Mouse (Mus musculus) limb, embryonic 12.5 days (tissue): ENCODE results near the gene Pds5b. TPM values are rescaled to one million over a fixed set of nuclear protein-coding genes. Genes with fewer than 3 reads are reported as not detected.
A peak's percentile ranks its signal among the peaks of the same experiment; 100 is the strongest.
"Not testable (repeated sequence)": the region's sequence is repeated elsewhere in the genome, so short reads cannot be mapped to it uniquely, and the experiment has no call there.

Experiments used
- ATAC-seq: fragments of 200-750 bp; cut with Nextera tagmentation; 2 replicates; pipeline ENCODE4 v1.8.0; 2017; ENCODE audit warnings: low read depth, moderate TSS enrichment; ENCODE audit not compliant: insufficient number of reproducible peaks, insufficient read depth, low FRiP score, low TSS enrichment
- H3K27ac ChIP-seq: fragments of 300-500 bp; sonication (generic); 2 replicates; pipeline ENCODE4 v1.5.1; 2016; ENCODE audit warnings: mild to moderate bottlenecking, moderate library complexity
- H3K27me3 ChIP-seq: fragments of 300-500 bp; sonication (generic); 2 replicates; pipeline ENCODE4 v1.6.1; 2016; ENCODE audit warnings: mild to moderate bottlenecking, moderate library complexity
- H3K36me3 ChIP-seq: fragments of 300-500 bp; sonication (generic); 2 replicates; pipeline ENCODE4 v1.6.1; 2016; ENCODE audit warnings: mild to moderate bottlenecking, moderate library complexity
- H3K4me1 ChIP-seq: fragments of 300-500 bp; sonication (generic); replicated peaks from 2 replicates; pipeline ENCODE4 v1.6.1; 2016
- H3K4me2 ChIP-seq: fragments of 300-500 bp; sonication (generic); 2 replicates; pipeline ENCODE4 v1.6.1; 2016; ENCODE audit warnings: mild to moderate bottlenecking, moderate library complexity
- H3K4me3 ChIP-seq: fragments of 300-500 bp; sonication (generic); replicated peaks from 2 replicates; pipeline ENCODE4 v1.5.1; 2016; ENCODE audit warnings: mild to moderate bottlenecking
- H3K9ac ChIP-seq: fragments of 300-500 bp; sonication (generic); replicated peaks from 2 replicates; pipeline ENCODE4 v1.6.1; 2016; ENCODE audit warnings: mild to moderate bottlenecking, moderate library complexity
- H3K9me3 ChIP-seq: fragments of 300-500 bp; sonication (generic); 2 replicates; pipeline ENCODE4 v1.6.1; 2016; ENCODE audit warnings: mild to moderate bottlenecking, moderate library complexity
- WGBS: fragments of 180-500 bp; shearing (Covaris S2); methylation state at CpG from one replicate; pipeline ENCODE4 v1.1.7; 2016; 5-methylcytosine and 5-hydroxymethylcytosine counted together
- polyA plus RNA-seq: library from polyadenylated mRNA; unstranded; fragments of >200 nt; fragmentation: Nextera tagmentation; extraction: Ambion mirVana; gene quantifications from 2 replicates; pipeline ENCODE4 v1.2.1, GENCODE M21; 2016

The Pds5b gene
- polyA plus RNA-seq, 1 experiment from 2014 or later, result 47.8 TPM

- no peak; the same call in 1 of the 2 replicates for ATAC-seq
- Histone ChIP-seq H3K4me2 (peak overlapping the region; percentile 75), H3K27me3 (no peaks in the 10 kb centered on the region), H3K9me3 (no peaks in the 10 kb centered on the region), H3K4me1 (peaks cover 7% of the 10 kb centered on the region), H3K36me3 (peaks cover 26% of the 10 kb centered on the region), H3K4me3 (peak overlapping the region; percentile 91), H3K9ac (peak overlapping the region; percentile 89), H3K27ac (peak overlapping the region; percentile 98)
- 1% methylated on average over 10 of the region's 10 CpGs for WGBS
Observed at GRCm38 (mm10) chr5:150664794-150665131, 8.8 kb upstream of the Pds5b start.

- Histone ChIP-seq H3K4me3 (peak overlapping the region; percentile 91), H3K4me2 (peak overlapping the region; percentile 75), H3K27ac (peak overlapping the region; percentile 98), H3K9ac (peak overlapping the region; percentile 89), H3K27me3 (no peaks in the 10 kb centered on the region), H3K36me3 (peaks cover 23% of the 10 kb centered on the region), H3K9me3 (no peaks in the 10 kb centered on the region), H3K4me1 (peaks cover 7% of the 10 kb centered on the region)
- 0% methylated on average over 52 of the region's 52 CpGs for WGBS
- peak; percentile 99 for ATAC-seq
Observed at GRCm38 (mm10) chr5:150665132-150665954, 8.2 kb upstream of the Pds5b start.

- H3K9me3 ChIP-seq, H3K27me3 ChIP-seq, H3K4me1 ChIP-seq, ATAC-seq: not testable (repeated sequence)
- Histone ChIP-seq H3K9ac (peak within 1 kb of the TSS; percentile 89), H3K4me3 (peak within 1 kb of the TSS; percentile 91), H3K4me2 (peak within 1 kb of the TSS; percentile 75), H3K36me3 (peaks cover 14% of the 10 kb centered on the region), H3K27ac (peak within 1 kb of the TSS; percentile 98)
- WGBS, result 95% methylated on average over 9 of the region's 9 CpGs
Observed at GRCm38 (mm10) chr5:150666133-150666739, 7.3 kb upstream of the Pds5b start, which contains the start of gene N4bp2l2. TSS of gene N4bp2l2 (minus strand) at chr5:150666183.

- Histone ChIP-seq H3K4me2 (no peak overlapping the region), H3K4me3 (no peak overlapping the region), H3K36me3 (no peaks in the 10 kb centered on the region), H3K9ac (no peak overlapping the region), H3K9me3 (no peaks in the 10 kb centered on the region), H3K4me1 (no peaks in the 10 kb centered on the region), H3K27me3 (no peaks in the 10 kb centered on the region), H3K27ac (no peak overlapping the region)
- ATAC-seq, result no peak
- WGBS, result 62% methylated on average over 4 of the region's 4 CpGs
Observed at GRCm38 (mm10) chr5:150668731-150669130, 4.8 kb upstream of the Pds5b start.

GRCm38 (mm10) chr5:150672343-150672742 lies 1.2 kb upstream of the Pds5b start:
- Histone ChIP-seq H3K9me3 (no peaks in the 10 kb centered on the region), H3K36me3 (no peaks in the 10 kb centered on the region), H3K4me3 (no peak overlapping the region), H3K9ac (no peak overlapping the region), H3K4me2 (no peak overlapping the region), H3K27me3 (no peaks in the 10 kb centered on the region), H3K4me1 (peaks cover 13% of the 10 kb centered on the region), H3K27ac (no peak overlapping the region)
- 89% methylated on average over 7 of the region's 7 CpGs for WGBS
- ATAC-seq, result no peak

- WGBS, result under 1% methylated on average over 57 of the region's 91 CpGs
Observed at GRCm38 (mm10) chr5:150673880-150674621, 512 bp downstream of the Pds5b start.

GRCm38 (mm10) chr5:150674866-150675265 lies 1.3 kb downstream of the Pds5b start:
- peaks cover 13% of the 10 kb centered on the region for H3K4me1 ChIP-seq
- no peak for ATAC-seq
- H3K4me2 ChIP-seq, result peak overlapping the region; percentile 62
- H3K9ac ChIP-seq, result peak overlapping the region; percentile 98
- H3K4me3 ChIP-seq, result peak overlapping the region; percentile 88
- no peaks in the 10 kb centered on the region for H3K27me3 ChIP-seq
- H3K9me3 ChIP-seq, result no peaks in the 10 kb centered on the region
- 60% methylated on average over 6 of the region's 6 CpGs for WGBS
- H3K27ac ChIP-seq, result peak overlapping the region; percentile 96
- H3K36me3 ChIP-seq, result no peaks in the 10 kb centered on the region

More at GRCm38 (mm10) chr5:150673880-150674621, 512 bp downstream of the Pds5b start:
- Histone ChIP-seq H3K27me3 (no peaks in the 10 kb centered on the region), H3K4me2 (peak overlapping the region; percentile 62), H3K4me1 (peaks cover 13% of the 10 kb centered on the region), H3K27ac (peak overlapping the region; percentile 96), H3K9ac (peak overlapping the region; percentile 98), H3K4me3 (peak overlapping the region; percentile 88), H3K9me3 (no peaks in the 10 kb centered on the region), H3K36me3 (no peaks in the 10 kb centered on the region)
- peak; percentile 53 for ATAC-seq

GRCm38 (mm10) chr5:150682862-150683261 lies 9.3 kb downstream of the Pds5b start:
- H3K36me3 ChIP-seq, ATAC-seq, H3K4me1 ChIP-seq, H3K4me2 ChIP-seq, H3K9me3 ChIP-seq, H3K27me3 ChIP-seq, H3K27ac ChIP-seq, H3K9ac ChIP-seq, H3K4me3 ChIP-seq: not testable (repeated sequence)
- WGBS, result 91% methylated on average over 6 of the region's 6 CpGs

- 0 out of 2 replicates have a peak, but pooled peaks cover 8% of the 10 kb centered on the region for H3K4me1 ChIP-seq
- no peaks in the 10 kb centered on the region for H3K27me3 ChIP-seq
- H3K4me3 ChIP-seq, result no peak overlapping the region
- H3K27ac ChIP-seq, result no peak overlapping the region
- peaks cover 14% of the 10 kb centered on the region for H3K36me3 ChIP-seq
- no peak overlapping the region for H3K9ac ChIP-seq
- H3K4me2 ChIP-seq, result no peak overlapping the region
- no peak for ATAC-seq
- peaks cover 7% of the 10 kb centered on the region for H3K9me3 ChIP-seq
Observed at GRCm38 (mm10) chr5:150690685-150691084, 17.1 kb downstream of the Pds5b start.

GRCm38 (mm10) chr5:150693277-150693676 lies 19.7 kb downstream of the Pds5b start:
- no peak overlapping the region for H3K4me2 ChIP-seq
- H3K4me3 ChIP-seq, result no peak overlapping the region
- H3K36me3 ChIP-seq, result peaks cover 35% of the 10 kb centered on the region
- ATAC-seq, result no peak
- no peak overlapping the region for H3K27ac ChIP-seq
- H3K27me3 ChIP-seq, result no peaks in the 10 kb centered on the region
- H3K9ac ChIP-seq, result no peak overlapping the region
- peaks cover 7% of the 10 kb centered on the region for H3K9me3 ChIP-seq
- WGBS, result 92% methylated on average over 2 of the region's 2 CpGs
- H3K4me1 ChIP-seq, result 0 out of 2 replicates have a peak, but pooled peaks cover 5% of the 10 kb centered on the region

- Histone ChIP-seq H3K27ac (no peak overlapping the region), H3K4me1 (peaks cover 4% of the 10 kb centered on the region), H3K4me3 (no peak overlapping the region), H3K4me2 (no peak overlapping the region), H3K9ac (no peak overlapping the region), H3K36me3 (peaks cover 9% of the 10 kb centered on the region), H3K27me3 (no peaks in the 10 kb centered on the region), H3K9me3 (no peaks in the 10 kb centered on the region)
- 71% methylated on average over 2 of the region's 2 CpGs for WGBS
- no peak for ATAC-seq
Observed at GRCm38 (mm10) chr5:150702714-150703113, 29.2 kb downstream of the Pds5b start.
